Mouse (Mus musculus): ENCODE data around the gene Orai1.

- TF ChIP-seq POLR2A (IDR thresholded peaks at IDR 0.05; ENCODE audit: low read depth, low read length): no peak
- no peak for TF ChIP-seq CTCF (conservative IDR thresholded peaks at IDR 0.05; ENCODE audit: insufficient read depth, insufficient read length, low read depth, low read length)
Observed at GRCm38 (mm10) chr5:123038115-123038514, 23.2 kb downstream of the Orai1 start.
